ENCODE assay signal across 38 mouse cellular contexts in the genomic region with DNA sequence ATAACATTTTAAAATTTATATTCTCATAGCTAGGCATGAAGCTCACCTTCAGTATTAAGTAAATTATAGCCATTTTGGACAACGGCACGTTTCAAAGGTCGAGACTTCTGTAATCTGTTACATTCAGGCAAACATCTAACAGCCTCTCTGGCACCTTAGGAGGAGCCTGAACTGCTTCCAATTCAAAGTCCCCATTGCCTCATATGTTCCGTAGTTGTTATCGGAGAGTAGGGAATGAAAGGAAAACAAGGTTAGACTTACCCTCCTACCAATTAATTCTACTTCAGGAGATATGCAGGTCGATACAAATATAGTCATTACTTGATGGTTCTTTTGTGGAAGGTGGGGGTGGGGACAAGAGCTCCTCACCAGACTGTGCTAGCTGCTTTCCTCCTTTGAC. TPM values are rescaled to one million over a fixed set of nuclear protein-coding genes. Genes with fewer than 3 reads are reported as not detected.
"Had no signal": no experiment of that assay in that cellular context is flagged by ENCODE, and none has a peak within 500 bp of the region (broad histone marks: within the 10 kb centered on the region; RNA-seq: fewer than 3 reads in every experiment).

No protein-coding gene starts in this region.

- H3K4me1 ChIP-seq: heart, embryonic 10.5 days; heart, embryonic 12.5 days; hindbrain, embryonic 10.5 days; hindbrain, embryonic 12.5 days; intestine, embryonic 15.5 days; limb, embryonic 10.5 days; limb, embryonic 12.5 days had no signal

- DNase-seq: gastrocnemius, adult 2 months; gastrocnemius, postnatal 10 days; gastrocnemius, postnatal 25 days; heart, postnatal 10 days; heart, postnatal 4 days; kidney, postnatal 10 days; kidney, postnatal 25 days; kidney, postnatal 4 days had no signal

- H3K9ac ChIP-seq: heart, embryonic 12.5 days; hindbrain, embryonic 12.5 days; hindbrain, embryonic 14.5 days; intestine, embryonic 15.5 days; limb, embryonic 12.5 days; liver, embryonic 14.5 days had no signal

- H3K4me2 ChIP-seq: heart, embryonic 12.5 days; hindbrain, embryonic 12.5 days; hindbrain, embryonic 14.5 days; intestine, embryonic 15.5 days; limb, embryonic 12.5 days; liver, embryonic 11.5 days had no signal

- ATAC-seq: hindbrain, embryonic 16.5 days; inflammation-experienced regulatory T-cells, adult 6 months; intestine, embryonic 15.5 days; intestine, postnatal 0 days had no signal

- H3K27ac ChIP-seq: gastrocnemius, adult 2 months; heart, embryonic 10.5 days; hindbrain, embryonic 10.5 days; hindbrain, embryonic 12.5 days; hindbrain, embryonic 14.5 days; intestine, embryonic 15.5 days; layer of hippocampus, adult 2 months; left cerebral cortex, adult 2 months; limb, embryonic 10.5 days; limb, embryonic 12.5 days; liver, embryonic 14.5 days had no signal

- H3K27me3 ChIP-seq: heart, embryonic 12.5 days; hindbrain, embryonic 12.5 days; intestine, embryonic 15.5 days; limb, embryonic 12.5 days had no signal

- H3K9me3 ChIP-seq: heart, embryonic 10.5 days; heart, embryonic 12.5 days; hindbrain, embryonic 10.5 days; hindbrain, embryonic 12.5 days; intestine, embryonic 15.5 days; limb, embryonic 10.5 days; limb, embryonic 12.5 days had no signal

- H3K4me3 ChIP-seq: gastrocnemius, adult 2 months; heart, embryonic 10.5 days; heart, embryonic 12.5 days; hindbrain, embryonic 10.5 days; hindbrain, embryonic 12.5 days; intestine, embryonic 15.5 days; layer of hippocampus, adult 2 months; left cerebral cortex, adult 2 months; limb, embryonic 10.5 days; limb, embryonic 12.5 days had no signal

- H3K36me3 ChIP-seq: heart, embryonic 10.5 days; heart, embryonic 12.5 days; hindbrain, embryonic 10.5 days; hindbrain, embryonic 12.5 days; intestine, embryonic 15.5 days; limb, embryonic 10.5 days; limb, embryonic 12.5 days had no signal

RNA-seq across cellular contexts. Expression of a gene that starts 21.4 kb away (rescaled TPM):
- total RNA-seq: gastrocnemius, adult 2 months; gastrocnemius, postnatal 10 days; gastrocnemius, postnatal 25 days; gastrocnemius, postnatal 4 days; granulocyte monocyte progenitor cell, adult 5-6 weeks; heart, adult 18-20 months; heart, adult 8-10 months; heart, postnatal 10 days; heart, postnatal 25 days; heart, postnatal 4 days; layer of hippocampus, adult 2 months; layer of hippocampus, postnatal 10 days; layer of hippocampus, postnatal 25 days; left cerebral cortex, adult 2 months; left cerebral cortex, postnatal 14 days; left cerebral cortex, postnatal 36 days had no signal
- polyA plus RNA-seq: frontal cortex, adult 2 months; heart, embryonic 10.5 days; heart, embryonic 12.5 days; heart, embryonic 14.5 days; heart, embryonic 16.5 days; hindbrain, embryonic 10.5 days; hindbrain, embryonic 12.5 days; hindbrain, embryonic 14.5 days; hindbrain, embryonic 16.5 days; inflammation-experienced regulatory T-cells, adult 6 months; intestine, embryonic 15.5 days; intestine, postnatal 0 days; kidney, embryonic 16.5 days; limb, embryonic 10.5 days; limb, embryonic 12.5 days; limb, embryonic 14.5 days; liver, embryonic 11.5 days; liver, embryonic 14.5 days; liver, embryonic 16.5 days had no signal
